Mouse (Mus musculus): ENCODE measurements around the gene Vpreb1. TPM values are rescaled to one million over a fixed set of nuclear protein-coding genes. Genes with fewer than 3 reads are reported as not detected.
A peak's percentile ranks its signal among the peaks of the same experiment; 100 is the strongest.

The Vpreb1 gene
- polyA plus RNA-seq (2012; rRNA removed) (4.0 and 5.6 TPM in 2 replicates), polyA plus RNA-seq (2014; fragmentation: Nextera tagmentation; extraction: Ambion mirVana) (3.4 and 3.8 TPM in 2 replicates)

- Histone ChIP-seq H3K4me1 (ENCODE audit: control insufficient read depth, insufficient read depth, low read length) (peaks cover 5% of the 10 kb centered on the region; the same call in 1 of the 2 replicates), H3K9me3 (ENCODE audit: control insufficient read depth, low read length) (no peaks in the 10 kb centered on the region), H3K9ac (ENCODE audit: low read depth, low read length, severe bottlenecking) (peak within 1 kb of the TSS; percentile 89), H3K4me2 (replicated peaks; ENCODE audit: low read depth, low read length, severe bottlenecking) (peak within 1 kb of the TSS; percentile 55), H3K36me3 (ENCODE audit: control insufficient read depth, insufficient read depth, low read length) (peaks cover 10% of the 10 kb centered on the region; the same call in 1 of the 2 replicates), H3K27ac (replicated peaks; ENCODE audit: low read depth, low read length) (peak within 1 kb of the TSS; percentile 95), H3K4me3 (replicated peaks; ENCODE audit: low read length) (peak within 1 kb of the TSS; percentile 72), H3K27me3 (ENCODE audit: control insufficient read depth, insufficient read depth, low read length) (no peaks in the 10 kb centered on the region)
- DNase-seq (ENCODE audit: low spot score) = peak; percentile 93
- peak; percentile 73; the same call in 1 of the 2 replicates for TF ChIP-seq POLR2A (IDR thresholded peaks at IDR 0.05; ENCODE audit: borderline replicate concordance, extremely low read depth, insufficient read depth, insufficient read length)
- peak; percentile 95 for ATAC-seq (ENCODE audit: low FRiP score, low read depth)
- WGBS = under 1% methylated on average over 45 of the region's 49 CpGs
Observed at GRCm38 (mm10) chr16:16870617-16871331, at the start of gene Vpreb1, which contains the start of gene Top3b. TSS of gene Vpreb1 (minus strand) at chr16:16870843. TSS of gene Top3b (plus strand) at chr16:16870736.

GRCm38 (mm10) chr16:16918441-16919117 lies 47.9 kb upstream of the Vpreb1 start:
- WGBS = 95% methylated on average over 7 of the region's 7 CpGs
- Histone ChIP-seq H3K27me3 (ENCODE audit: control insufficient read depth, insufficient read depth, low read length) (no peaks in the 10 kb centered on the region), H3K9me3 (ENCODE audit: control insufficient read depth, low read length) (no peaks in the 10 kb centered on the region), H3K36me3 (ENCODE audit: control insufficient read depth, insufficient read depth, low read length) (peaks cover 78% of the 10 kb centered on the region), H3K27ac (replicated peaks; ENCODE audit: low read depth, low read length) (no peak overlapping the region), H3K4me1 (ENCODE audit: control insufficient read depth, insufficient read depth, low read length) (no peaks in the 10 kb centered on the region), H3K4me2 (replicated peaks; ENCODE audit: low read depth, low read length, severe bottlenecking) (no peak overlapping the region), H3K9ac (ENCODE audit: low read depth, low read length, severe bottlenecking) (no peak overlapping the region), H3K4me3 (replicated peaks; ENCODE audit: low read length) (no peak overlapping the region)
- DNase-seq (ENCODE audit: low spot score) = no peak
- TF ChIP-seq POLR2A (IDR thresholded peaks at IDR 0.05; ENCODE audit: borderline replicate concordance, extremely low read depth, insufficient read depth, insufficient read length) = no peak
- ATAC-seq (ENCODE audit: low FRiP score, low read depth) = no peak

- no peaks in the 10 kb centered on the region for H3K27me3 ChIP-seq (ENCODE audit: control insufficient read depth, insufficient read depth, low read length)
- no peak for ATAC-seq (ENCODE audit: low FRiP score, low read depth)
- no peak for TF ChIP-seq POLR2A (IDR thresholded peaks at IDR 0.05; ENCODE audit: borderline replicate concordance, extremely low read depth, insufficient read depth, insufficient read length)
- no peaks in the 10 kb centered on the region; the same call in 1 of the 2 replicates for H3K4me1 ChIP-seq (ENCODE audit: control insufficient read depth, insufficient read depth, low read length)
- H3K4me2 ChIP-seq (replicated peaks; ENCODE audit: low read depth, low read length, severe bottlenecking) = no peak overlapping the region
- H3K4me3 ChIP-seq (replicated peaks; ENCODE audit: low read length) = no peak overlapping the region
- WGBS = 63% methylated on average over 1 of the region's 1 CpGs
- H3K9me3 ChIP-seq (ENCODE audit: control insufficient read depth, low read length) = no peaks in the 10 kb centered on the region
- no peak overlapping the region for H3K27ac ChIP-seq (replicated peaks; ENCODE audit: low read depth, low read length)
- DNase-seq (ENCODE audit: low spot score) = no peak
- no peak overlapping the region for H3K9ac ChIP-seq (ENCODE audit: low read depth, low read length, severe bottlenecking)
- peaks cover 87% of the 10 kb centered on the region for H3K36me3 ChIP-seq (ENCODE audit: control insufficient read depth, insufficient read depth, low read length)
Observed at GRCm38 (mm10) chr16:16913440-16913839, 42.8 kb upstream of the Vpreb1 start.

GRCm38 (mm10) chr16:16911641-16912597 lies 41.3 kb upstream of the Vpreb1 start:
- 51% methylated on average over 13 of the region's 13 CpGs for WGBS
- ATAC-seq (ENCODE audit: low FRiP score, low read depth) = peak; percentile 82
- peak overlapping the region; percentile 46 for H3K27ac ChIP-seq (replicated peaks; ENCODE audit: low read depth, low read length)
- no peaks in the 10 kb centered on the region for H3K27me3 ChIP-seq (ENCODE audit: control insufficient read depth, insufficient read depth, low read length)
- no peak overlapping the region for H3K4me2 ChIP-seq (replicated peaks; ENCODE audit: low read depth, low read length, severe bottlenecking)
- no peak overlapping the region for H3K9ac ChIP-seq (ENCODE audit: low read depth, low read length, severe bottlenecking)
- no peaks in the 10 kb centered on the region for H3K9me3 ChIP-seq (ENCODE audit: control insufficient read depth, low read length)
- H3K36me3 ChIP-seq (ENCODE audit: control insufficient read depth, insufficient read depth, low read length) = peaks cover 72% of the 10 kb centered on the region
- H3K4me1 ChIP-seq (ENCODE audit: control insufficient read depth, insufficient read depth, low read length) = no peaks in the 10 kb centered on the region; the same call in 1 of the 2 replicates
- TF ChIP-seq POLR2A (IDR thresholded peaks at IDR 0.05; ENCODE audit: borderline replicate concordance, extremely low read depth, insufficient read depth, insufficient read length) = no peak
- H3K4me3 ChIP-seq (replicated peaks; ENCODE audit: low read length) = no peak overlapping the region
- peak; percentile 83 for DNase-seq (ENCODE audit: low spot score)
